Mouse (Mus musculus) megakaryocyte progenitor cell, adult 5-6 weeks (primary cell): ENCODE measurements around the gene Ccl22. TPM values are rescaled to one million over a fixed set of nuclear protein-coding genes. Genes with fewer than 3 reads are reported as not detected.

Source experiments
- total RNA-seq, 2 experiments: library from RNA; stranded (forward) in 1 of 2; stranded (reverse) in 1 of 2; fragments of 157-497, 149-512 nt in 1 of 2; fragments of 200-1000 nt in 1 of 2; gene quantifications; 2 replicates each; pipeline versions ENCODE4 v1.2.3 to v1.2.4; 2015 to 2017

Ccl22 gene
- total RNA-seq, 2 experiments from 2014 or later, result not detected

Other genes with a start within 250 kb of the Ccl22 start
- gene Cpne2, start 212.6 kb upstream of the Ccl22 start, total RNA-seq (2015), result 98.4 and 104 TPM in 2 replicates
- 54.1 and 64.9 TPM in 2 replicates for gene Cpne2, start 212.6 kb upstream of the Ccl22 start, total RNA-seq (2017)
- gene Rspry1, start 143.7 kb upstream of the Ccl22 start, total RNA-seq (2015), result 39.4 and 41.1 TPM in 2 replicates
- gene Rspry1, start 143.7 kb upstream of the Ccl22 start, total RNA-seq (2017), result 31.6 and 35.4 TPM in 2 replicates
- 35.3 and 40.4 TPM in 2 replicates for gene Fam192a, start 143.6 kb upstream of the Ccl22 start, total RNA-seq (2015)
- gene Fam192a, start 143.6 kb upstream of the Ccl22 start, total RNA-seq (2017), result 102 and 135 TPM in 2 replicates
- gene Arl2bp, start 79.0 kb upstream of the Ccl22 start, total RNA-seq (2015), result 21.1 and 26.4 TPM in 2 replicates
- 73.3 and 75.1 TPM in 2 replicates for gene Arl2bp, start 79.0 kb upstream of the Ccl22 start, total RNA-seq (2017)
- gene Pllp, start 49.3 kb upstream of the Ccl22 start, total RNA-seq (2015), result not detected in 2 replicates
- gene Pllp, start 49.3 kb upstream of the Ccl22 start, total RNA-seq (2017), result not detected in 2 replicates
- 0.57 TPM in 1 of 2 replicates, not detected in the other for gene Cx3cl1, start 26.4 kb downstream of the Ccl22 start, total RNA-seq (2015)
- gene Cx3cl1, start 26.4 kb downstream of the Ccl22 start, total RNA-seq (2017), result not detected in 2 replicates
- 0.34 and 1.5 TPM in 2 replicates for gene Ccl17, start 64.9 kb downstream of the Ccl22 start, total RNA-seq (2015)
- not detected in 2 replicates for gene Ccl17, start 64.9 kb downstream of the Ccl22 start, total RNA-seq (2017)
- gene Coq9, start 92.7 kb downstream of the Ccl22 start, total RNA-seq (2015), result 30.4 and 36.1 TPM in 2 replicates
- 54.2 and 57.8 TPM in 2 replicates for gene Coq9, start 92.7 kb downstream of the Ccl22 start, total RNA-seq (2017)
- gene Ciapin1, start 92.8 kb downstream of the Ccl22 start, total RNA-seq (2015), result 29.3 and 34.5 TPM in 2 replicates
- 49.1 and 58.0 TPM in 2 replicates for gene Ciapin1, start 92.8 kb downstream of the Ccl22 start, total RNA-seq (2017)
- gene Polr2c, start 111.9 kb downstream of the Ccl22 start, total RNA-seq (2015), result 64.3 and 66.4 TPM in 2 replicates
- gene Polr2c, start 111.9 kb downstream of the Ccl22 start, total RNA-seq (2017), result 55.2 and 65.0 TPM in 2 replicates
- 0.49 TPM in 1 of 2 replicates, not detected in the other for gene Dok4, start 130.7 kb downstream of the Ccl22 start, total RNA-seq (2015)
- 0.14 and 0.37 TPM in 2 replicates for gene Dok4, start 130.7 kb downstream of the Ccl22 start, total RNA-seq (2017)
- 0.25 and 0.32 TPM in 2 replicates for gene Ccdc102a, start 172.5 kb downstream of the Ccl22 start, total RNA-seq (2015)
- 1.2 and 1.3 TPM in 2 replicates for gene Ccdc102a, start 172.5 kb downstream of the Ccl22 start, total RNA-seq (2017)
- gene Adgrg5, start 178.1 kb downstream of the Ccl22 start, total RNA-seq (2015), result 0.17 TPM in 1 of 2 replicates, not detected in the other
- gene Adgrg5, start 178.1 kb downstream of the Ccl22 start, total RNA-seq (2017), result not detected in 2 replicates
- gene Adgrg1, start 229.2 kb downstream of the Ccl22 start, total RNA-seq (2015), result 88.4 and 140 TPM in 2 replicates
- 48.8 and 85.6 TPM in 2 replicates for gene Adgrg1, start 229.2 kb downstream of the Ccl22 start, total RNA-seq (2017)